Mouse (Mus musculus) megakaryocyte, embryonic 14.5 days (primary cell): ENCODE measurements at regions not wholly inside any gene's neighbourhood (a gene's known extent, or its start where the extent isn't known, plus 50 kb on each side); places are given as distances from the start of the nearest gene placed in this dataset.

Experiments used
- H3K27me3 ChIP-seq: replicated peaks from 2 replicates; pipeline ENCODE3; 2012; ENCODE audit warnings: inconsistent platforms
- H3K36me3 ChIP-seq: replicated peaks from 2 replicates; pipeline ENCODE3; 2012; ENCODE audit warnings: low read length, inconsistent platforms, mixed read lengths
- H3K4me1 ChIP-seq: 2 replicates; pipeline ENCODE4 v1.6.1; 2012; ENCODE audit warnings: inconsistent platforms
- H3K4me3 ChIP-seq: replicated peaks from 2 replicates; pipeline ENCODE3; 2012; ENCODE audit warnings: moderate library complexity, mild to moderate bottlenecking, inconsistent platforms
- H3K9me3 ChIP-seq: 2 replicates; pipeline ENCODE4 v1.6.1; 2012; ENCODE audit warnings: inconsistent platforms
- FLI1 ChIP-seq: IDR thresholded peaks from 2 replicates; pipeline ENCODE4 v1.6.1; 2012; ENCODE audit warnings: low read length, inconsistent platforms, mixed read lengths
- GATA1 ChIP-seq: IDR thresholded peaks from 3 replicates; pipeline ENCODE4 v1.6.1; 2012; ENCODE audit warnings: mixed read lengths, low read length, inconsistent platforms, borderline replicate concordance

DNA sequence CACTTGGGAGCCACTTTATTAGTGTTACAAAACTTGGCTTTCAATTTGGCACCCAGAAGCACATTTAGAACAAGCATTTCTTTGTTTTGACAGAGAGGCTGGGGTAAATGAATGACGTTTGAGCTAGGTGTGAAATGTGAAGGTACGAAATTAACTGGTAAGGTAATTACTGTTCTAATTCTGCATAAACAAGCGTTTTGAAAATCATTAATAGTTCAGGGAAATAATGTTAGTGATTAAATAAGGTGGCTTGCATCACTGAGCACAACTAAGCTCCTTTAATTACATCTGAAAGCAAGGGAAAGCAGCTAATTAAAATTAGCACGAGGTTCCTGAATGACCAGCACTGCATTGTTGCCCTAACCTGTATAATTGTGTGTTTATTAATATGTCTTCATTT is 529.9 kb upstream of the Pkn2 start:
- Histone ChIP-seq H3K4me1 (no peaks in the 10 kb centered on the region), H3K4me3 (no peak overlapping the region), H3K9me3 (peaks cover 4% of the 10 kb centered on the region; the same call in 1 of the 2 replicates), H3K27me3 (no peaks in the 10 kb centered on the region), H3K36me3 (no peaks in the 10 kb centered on the region)
- TF ChIP-seq GATA1, result no peak
- no peak for TF ChIP-seq FLI1

GRCm38 (mm10) chr3:143398966-143399365 is 517.2 kb upstream of the Pkn2 start:
- Histone ChIP-seq H3K27me3 (no peaks in the 10 kb centered on the region), H3K4me1 (no peaks in the 10 kb centered on the region), H3K36me3 (no peaks in the 10 kb centered on the region), H3K9me3 (no peaks in the 10 kb centered on the region), H3K4me3 (no peak overlapping the region)
- no peak for TF ChIP-seq GATA1
- TF ChIP-seq FLI1, result no peak

DNA sequence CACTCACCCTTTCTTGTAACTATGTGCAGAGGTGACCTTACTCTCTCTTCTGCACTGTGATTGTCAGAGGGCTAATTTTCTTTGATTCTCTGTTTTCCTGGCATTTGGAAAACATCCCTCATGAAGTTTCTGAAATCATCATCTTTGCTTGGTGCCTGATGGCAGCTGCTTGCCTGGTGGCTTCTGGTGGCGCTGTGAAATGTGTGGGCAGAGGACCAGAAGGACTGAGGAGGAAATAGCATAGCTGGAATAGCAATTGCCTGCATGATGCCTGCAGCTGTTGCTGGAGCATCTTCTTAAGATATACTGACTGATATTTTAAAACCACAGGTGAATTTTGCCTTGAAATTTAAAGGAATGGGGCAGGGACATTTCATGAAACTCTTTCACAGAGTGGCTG is 502.6 kb upstream of the Pkn2 start:
- Histone ChIP-seq H3K9me3 (peaks cover 6% of the 10 kb centered on the region), H3K27me3 (no peaks in the 10 kb centered on the region), H3K4me1 (0 out of 2 replicates have a peak, but pooled peaks cover under 1% of the 10 kb centered on the region), H3K36me3 (no peaks in the 10 kb centered on the region), H3K4me3 (no peak overlapping the region)
- TF ChIP-seq FLI1, result no peak
- TF ChIP-seq GATA1, result no peak

DNA sequence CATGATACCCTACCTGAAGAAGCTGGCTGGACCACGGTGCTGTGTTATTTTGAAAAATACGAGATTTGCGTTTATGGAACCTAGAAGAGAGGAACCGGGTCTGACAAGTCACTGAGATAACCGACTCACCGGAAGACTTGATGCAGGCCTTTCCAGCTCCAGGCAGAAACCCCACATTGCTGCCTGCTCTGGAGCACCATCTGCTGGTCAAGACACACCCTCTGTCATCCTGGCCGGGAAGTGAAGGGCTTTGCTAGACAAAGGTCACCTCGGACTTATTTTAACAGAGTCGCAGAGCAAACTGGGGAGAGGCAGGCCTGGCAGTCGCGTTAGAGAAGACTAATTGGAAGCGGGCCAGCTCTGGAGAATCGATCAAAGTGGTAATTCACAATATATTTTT is 497.4 kb upstream of the Pkn2 start:
- Histone ChIP-seq H3K4me1 (peaks cover 4% of the 10 kb centered on the region; the same call in 1 of the 2 replicates), H3K27me3 (no peaks in the 10 kb centered on the region), H3K36me3 (no peaks in the 10 kb centered on the region), H3K9me3 (peaks cover 6% of the 10 kb centered on the region), H3K4me3 (no peak overlapping the region)
- TF ChIP-seq FLI1, result no peak
- no peak for TF ChIP-seq GATA1

GRCm38 (mm10) chr3:143377446-143377845 is 495.6 kb upstream of the Pkn2 start:
- Histone ChIP-seq H3K9me3 (no peaks in the 10 kb centered on the region), H3K36me3 (no peaks in the 10 kb centered on the region), H3K4me3 (no peak overlapping the region), H3K27me3 (no peaks in the 10 kb centered on the region), H3K4me1 (peaks cover 4% of the 10 kb centered on the region; the same call in 1 of the 2 replicates)
- no peak for TF ChIP-seq GATA1
- TF ChIP-seq FLI1, result no peak

GRCm38 (mm10) chr3:143375527-143376061 is 493.8 kb upstream of the Pkn2 start:
- no peak overlapping the region for H3K4me3 ChIP-seq
- H3K9me3 ChIP-seq, result no peaks in the 10 kb centered on the region
- H3K4me1 ChIP-seq, result peaks cover 4% of the 10 kb centered on the region; the same call in 1 of the 2 replicates
- no peak for TF ChIP-seq FLI1
- TF ChIP-seq GATA1, result no peak
- H3K36me3 ChIP-seq, result no peaks in the 10 kb centered on the region
- H3K27me3 ChIP-seq, result no peaks in the 10 kb centered on the region

GRCm38 (mm10) chr3:143373501-143373900 is 491.7 kb upstream of the Pkn2 start:
- no peak overlapping the region for H3K4me3 ChIP-seq
- no peaks in the 10 kb centered on the region for H3K4me1 ChIP-seq
- no peaks in the 10 kb centered on the region for H3K36me3 ChIP-seq
- H3K27me3 ChIP-seq, result no peaks in the 10 kb centered on the region
- peaks cover 4% of the 10 kb centered on the region; the same call in 1 of the 2 replicates for H3K9me3 ChIP-seq
- TF ChIP-seq FLI1, result no peak
- no peak for TF ChIP-seq GATA1

DNA sequence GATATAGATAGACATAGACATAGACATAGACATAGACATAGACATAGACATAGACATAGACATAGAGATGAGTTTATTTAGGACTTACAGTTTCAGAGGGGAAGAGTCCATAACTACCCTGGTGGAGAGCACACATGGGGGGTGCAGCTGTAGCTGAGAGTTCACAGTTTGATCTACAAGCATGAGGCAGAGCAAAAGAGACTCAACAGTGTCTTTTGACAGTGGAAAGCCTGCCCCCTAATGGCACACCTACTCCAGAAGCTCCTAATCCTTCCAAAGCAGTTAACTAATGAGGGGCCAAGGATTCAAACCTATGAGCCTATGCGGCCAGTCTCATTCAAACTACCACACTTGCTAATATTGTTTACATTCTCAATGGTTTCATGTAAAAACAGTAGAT is 487.2 kb upstream of the Pkn2 start:
- peaks cover 4% of the 10 kb centered on the region; the same call in 1 of the 2 replicates for H3K9me3 ChIP-seq
- no peaks in the 10 kb centered on the region for H3K36me3 ChIP-seq
- H3K4me3 ChIP-seq, result no peak overlapping the region
- TF ChIP-seq GATA1, result no peak
- TF ChIP-seq FLI1, result no peak
- H3K27me3 ChIP-seq, result no peaks in the 10 kb centered on the region
- no peaks in the 10 kb centered on the region for H3K4me1 ChIP-seq

DNA sequence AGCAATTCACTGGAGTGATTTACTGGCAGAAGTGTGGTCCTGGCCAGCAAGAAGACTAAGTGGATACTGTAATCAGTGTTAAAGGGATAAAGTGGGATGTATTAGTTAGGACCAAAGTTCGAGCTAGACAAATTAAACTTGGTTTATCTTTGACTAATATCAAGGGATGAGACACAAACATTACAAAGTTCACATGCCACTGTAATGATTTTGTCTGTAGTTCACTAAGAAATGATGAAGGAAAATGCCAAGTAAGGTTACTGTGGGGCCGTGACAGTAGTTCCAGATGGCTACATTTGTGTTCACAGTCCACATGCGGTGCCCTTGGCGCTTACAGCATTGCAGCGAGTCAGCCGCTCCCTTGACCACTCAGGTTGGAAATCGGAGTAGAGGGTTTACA is 458.2 kb upstream of the Pkn2 start:
- TF ChIP-seq FLI1, result no peak
- TF ChIP-seq GATA1, result no peak
- peaks cover 4% of the 10 kb centered on the region; the same call in 1 of the 2 replicates for H3K9me3 ChIP-seq
- no peak overlapping the region for H3K4me3 ChIP-seq
- no peaks in the 10 kb centered on the region for H3K36me3 ChIP-seq
- H3K4me1 ChIP-seq, result no peaks in the 10 kb centered on the region
- no peaks in the 10 kb centered on the region for H3K27me3 ChIP-seq

GRCm38 (mm10) chr3:143333339-143333738 is 451.5 kb upstream of the Pkn2 start:
- Histone ChIP-seq H3K9me3 (no peaks in the 10 kb centered on the region), H3K4me1 (no peaks in the 10 kb centered on the region), H3K27me3 (no peaks in the 10 kb centered on the region), H3K36me3 (no peaks in the 10 kb centered on the region), H3K4me3 (no peak overlapping the region)
- no peak for TF ChIP-seq GATA1
- no peak for TF ChIP-seq FLI1
